Mouse (Mus musculus) myocyte (in vitro differentiated cells): ENCODE data around the gene Mcat.

Experiments
- MAX ChIP-seq: IDR thresholded peaks from one replicate; pipeline ENCODE4 v1.6.1; 2011; ENCODE audit warnings: low read depth, mild to moderate bottlenecking, control low read depth
- POLR2A ChIP-seq: IDR thresholded peaks from one replicate; pipeline ENCODE4 v1.6.1; 2011; ENCODE audit warnings: low read depth, mild to moderate bottlenecking, control low read depth, moderate library complexity; ENCODE audit not compliant: insufficient read length

- no peak for TF ChIP-seq MAX
- no peak for TF ChIP-seq POLR2A
Measured at GRCm38 (mm10) chr15:83592260-83593188, 28.9 kb upstream of the Mcat start.
